Mouse (Mus musculus) lung, postnatal 0 days (tissue): Measurements from ENCODE around the gene Zzef1.

Source experiments
- CTCF ChIP-seq: IDR thresholded peaks from 2 replicates; pipeline ENCODE4 v1.5.1; 2016; ENCODE audit warnings: antibody characterized with exemption, mild to moderate bottlenecking
- EP300 ChIP-seq: IDR thresholded peaks from 2 replicates; pipeline ENCODE4 v1.6.1; 2016; ENCODE audit warnings: antibody characterized with exemption, mild to moderate bottlenecking, control low read depth

DNA sequence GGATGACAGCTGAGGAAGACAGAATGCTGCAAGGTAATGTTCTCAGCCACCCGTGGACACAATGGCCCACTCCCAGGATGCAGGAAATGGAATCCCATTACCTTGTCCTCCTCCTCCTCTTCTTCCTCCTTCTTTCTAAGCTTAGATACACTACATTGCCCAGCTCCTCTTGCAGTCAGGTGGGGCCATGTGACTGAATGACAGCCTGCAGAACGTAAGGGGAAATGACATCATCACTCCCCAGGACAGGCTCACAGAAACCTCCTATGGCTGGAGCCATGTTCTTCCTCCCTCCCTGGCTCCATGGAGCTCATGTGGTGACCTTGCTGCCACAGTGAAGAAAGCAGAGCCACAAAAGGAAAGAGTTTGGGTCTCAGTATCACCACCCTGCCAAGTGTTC is 161.3 kb downstream of the Zzef1 start:
- no peak for TF ChIP-seq CTCF
- TF ChIP-seq EP300, result no peak
